Mouse (Mus musculus): ENCODE data around the gene Kcnj11.

Gene Kcnj11

DNA sequence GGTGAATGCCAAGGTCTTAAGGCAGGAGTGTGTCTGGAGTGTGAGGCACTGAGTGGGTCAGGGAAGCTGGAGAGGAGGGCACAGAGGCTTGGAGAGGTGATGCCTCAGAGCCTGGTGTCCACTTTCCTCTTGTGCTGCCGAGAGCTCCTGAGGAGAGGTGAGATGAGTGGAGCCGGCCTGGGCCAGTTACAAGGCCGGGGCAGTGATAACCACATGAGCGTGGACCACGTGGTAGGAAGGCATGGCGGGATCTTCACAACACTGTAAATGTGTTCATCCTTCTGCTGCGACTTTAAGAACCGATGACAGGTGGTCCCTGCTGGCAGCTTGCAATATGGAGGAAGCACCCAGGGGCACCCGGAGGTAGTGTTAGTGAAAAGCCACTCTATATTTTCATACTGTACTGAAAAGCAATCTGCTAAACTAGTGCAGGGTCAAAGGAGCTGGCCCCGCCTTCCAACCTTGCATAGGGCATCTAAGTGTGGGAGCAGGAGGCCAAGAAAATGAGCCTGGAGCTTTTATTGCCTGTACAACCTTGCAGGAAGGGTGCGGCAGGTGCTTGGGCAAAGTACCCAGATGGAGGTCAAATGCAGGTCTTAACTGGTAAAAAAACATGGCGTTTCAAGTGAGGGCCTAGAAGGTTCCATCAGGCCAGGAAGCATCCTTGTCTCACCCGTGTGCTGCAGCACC is 52.5 kb downstream of the Kcnj11 start:
- no peak for DNase-seq (ENCODE audit: low spot score)

DNA sequence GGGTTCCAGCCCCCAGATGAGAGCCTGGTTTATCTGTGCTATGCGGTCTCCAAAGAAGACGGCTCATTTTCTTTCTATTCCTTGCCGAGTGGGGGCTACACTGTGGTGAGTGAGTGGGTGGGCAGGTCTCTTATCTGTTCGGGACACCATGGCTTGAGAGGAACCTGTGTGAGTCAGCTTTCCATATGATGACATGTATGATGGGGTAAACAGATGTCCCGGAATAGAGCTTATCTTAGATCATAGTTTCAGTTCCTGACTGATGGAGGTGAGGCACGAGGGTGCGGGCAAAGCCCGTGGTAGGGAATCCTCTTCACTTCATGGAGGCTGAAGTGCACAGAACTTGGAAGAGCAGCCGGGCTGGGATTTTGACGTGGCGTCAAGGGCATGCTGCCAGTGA is 54.7 kb downstream of the Kcnj11 start:
- no peak for DNase-seq (ENCODE audit: low spot score)

DNA sequence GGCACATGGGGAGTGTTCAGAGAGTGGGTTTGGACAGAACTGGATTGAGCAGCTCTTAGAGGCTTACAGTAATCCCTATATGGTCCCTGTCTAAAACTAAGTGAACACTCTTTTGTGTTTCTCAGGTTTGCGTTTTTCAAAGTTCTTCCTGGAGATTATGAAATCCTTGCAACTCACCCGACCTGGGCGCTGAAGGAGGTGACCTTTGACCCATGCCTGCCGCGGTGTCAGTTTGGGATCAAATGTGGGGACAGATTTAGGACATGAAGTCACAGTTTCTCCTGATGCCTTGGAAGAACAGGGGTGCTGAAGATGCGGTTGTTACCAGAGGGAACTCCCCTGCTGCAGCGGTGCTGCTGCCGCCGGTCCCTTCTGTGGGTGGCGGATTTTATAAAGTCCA is 56.5 kb downstream of the Kcnj11 start:
- DNase-seq (ENCODE audit: low spot score): no peak
